Mouse (Mus musculus): ENCODE data around the gene Ubash3a. TPM values are rescaled to one million over a fixed set of nuclear protein-coding genes. Genes with fewer than 3 reads are reported as not detected.
"Not testable (repeated sequence)": the region's sequence is repeated elsewhere in the genome, so short reads cannot be mapped to it uniquely, and the experiment has no call there.

Ubash3a gene
- polyA plus RNA-seq, 1 experiment from 2014 or later, result 0.25 TPM

- WGBS, result 54% methylated on average over 4 of the region's 4 CpGs
- no peak for ATAC-seq (ENCODE audit: low read depth)
- no peak for DNase-seq (ENCODE audit: low spot score)
Observed at GRCm38 (mm10) chr17:31267138-31267537, 59.5 kb downstream of the Ubash3a start.

GRCm38 (mm10) chr17:31267603-31268002, 59.9 kb downstream of the Ubash3a start:
- no peak overlapping the region for H3K27ac ChIP-seq (replicated peaks; ENCODE audit: low read depth, low read length)
- no peaks in the 10 kb centered on the region for H3K9me3 ChIP-seq (ENCODE audit: control insufficient read depth, low read length)
- H3K4me1 ChIP-seq (ENCODE audit: control insufficient read depth, insufficient read depth, low read length), result 0 out of 2 replicates have a peak, but pooled peaks cover 3% of the 10 kb centered on the region
- no peak overlapping the region for H3K9ac ChIP-seq (ENCODE audit: low read depth, low read length)
- WGBS, result 73% methylated on average over 6 of the region's 6 CpGs
- no peak overlapping the region for H3K4me2 ChIP-seq (ENCODE audit: low read depth, low read length)
- ATAC-seq (ENCODE audit: low read depth) (no peak), DNase-seq (ENCODE audit: low spot score) (no peak)
- no peaks in the 10 kb centered on the region for H3K36me3 ChIP-seq (ENCODE audit: control insufficient read depth, insufficient read depth, low read length)
- no peaks in the 10 kb centered on the region for H3K27me3 ChIP-seq (replicated peaks; ENCODE audit: control insufficient read depth, insufficient read depth, low read length)
- no peak overlapping the region for H3K4me3 ChIP-seq (ENCODE audit: low read depth, low read length)

More at GRCm38 (mm10) chr17:31267138-31267537, 59.5 kb downstream of the Ubash3a start:
- H3K27ac ChIP-seq (replicated peaks; ENCODE audit: low read depth, low read length), result no peak overlapping the region
- H3K36me3 ChIP-seq (ENCODE audit: control insufficient read depth, insufficient read depth, low read length), result no peaks in the 10 kb centered on the region
- 0 out of 2 replicates have a peak, but pooled peaks cover 3% of the 10 kb centered on the region for H3K4me1 ChIP-seq (ENCODE audit: control insufficient read depth, insufficient read depth, low read length)
- no peaks in the 10 kb centered on the region for H3K27me3 ChIP-seq (replicated peaks; ENCODE audit: control insufficient read depth, insufficient read depth, low read length)
- no peak overlapping the region for H3K4me3 ChIP-seq (ENCODE audit: low read depth, low read length)
- no peaks in the 10 kb centered on the region for H3K9me3 ChIP-seq (ENCODE audit: control insufficient read depth, low read length)
- no peak overlapping the region for H3K9ac ChIP-seq (ENCODE audit: low read depth, low read length)
- no peak overlapping the region for H3K4me2 ChIP-seq (ENCODE audit: low read depth, low read length)

GRCm38 (mm10) chr17:31268016-31268415, 60.3 kb downstream of the Ubash3a start:
- Histone ChIP-seq H3K9ac (ENCODE audit: low read depth, low read length) (no peak overlapping the region), H3K27ac (replicated peaks; ENCODE audit: low read depth, low read length) (no peak overlapping the region), H3K4me3 (ENCODE audit: low read depth, low read length) (no peak overlapping the region), H3K27me3 (replicated peaks; ENCODE audit: control insufficient read depth, insufficient read depth, low read length) (no peaks in the 10 kb centered on the region), H3K4me2 (ENCODE audit: low read depth, low read length) (no peak overlapping the region), H3K4me1 (ENCODE audit: control insufficient read depth, insufficient read depth, low read length) (0 out of 2 replicates have a peak, but pooled peaks cover 3% of the 10 kb centered on the region), H3K9me3 (ENCODE audit: control insufficient read depth, low read length) (no peaks in the 10 kb centered on the region), H3K36me3 (ENCODE audit: control insufficient read depth, insufficient read depth, low read length) (no peaks in the 10 kb centered on the region)
- DNase-seq (ENCODE audit: low spot score) (no peak), ATAC-seq (ENCODE audit: low read depth) (no peak)
- 81% methylated on average over 1 of the region's 1 CpGs for WGBS

- WGBS, result 83% methylated on average over 2 of the region's 2 CpGs
- Histone ChIP-seq H3K4me2 (ENCODE audit: low read depth, low read length) (no peak overlapping the region), H3K27ac (replicated peaks; ENCODE audit: low read depth, low read length) (no peak overlapping the region), H3K4me1 (ENCODE audit: control insufficient read depth, insufficient read depth, low read length) (0 out of 2 replicates have a peak, but pooled peaks cover 3% of the 10 kb centered on the region), H3K4me3 (ENCODE audit: low read depth, low read length) (no peak overlapping the region), H3K9me3 (ENCODE audit: control insufficient read depth, low read length) (no peaks in the 10 kb centered on the region), H3K36me3 (ENCODE audit: control insufficient read depth, insufficient read depth, low read length) (no peaks in the 10 kb centered on the region), H3K9ac (ENCODE audit: low read depth, low read length) (no peak overlapping the region), H3K27me3 (replicated peaks; ENCODE audit: control insufficient read depth, insufficient read depth, low read length) (no peaks in the 10 kb centered on the region)
- ATAC-seq (ENCODE audit: low read depth) (no peak), DNase-seq (ENCODE audit: low spot score) (no peak)
Observed at GRCm38 (mm10) chr17:31269761-31270160, 62.1 kb downstream of the Ubash3a start.

GRCm38 (mm10) chr17:31270246-31270645, 62.6 kb downstream of the Ubash3a start:
- Histone ChIP-seq H3K4me3 (ENCODE audit: low read depth, low read length) (no peak overlapping the region), H3K4me1 (ENCODE audit: control insufficient read depth, insufficient read depth, low read length) (0 out of 2 replicates have a peak, but pooled peaks cover under 1% of the 10 kb centered on the region), H3K27me3 (replicated peaks; ENCODE audit: control insufficient read depth, insufficient read depth, low read length) (no peaks in the 10 kb centered on the region), H3K36me3 (ENCODE audit: control insufficient read depth, insufficient read depth, low read length) (no peaks in the 10 kb centered on the region), H3K27ac (replicated peaks; ENCODE audit: low read depth, low read length) (no peak overlapping the region), H3K9ac (ENCODE audit: low read depth, low read length) (no peak overlapping the region), H3K9me3 (ENCODE audit: control insufficient read depth, low read length) (no peaks in the 10 kb centered on the region), H3K4me2 (ENCODE audit: low read depth, low read length) (no peak overlapping the region)
- WGBS, result 82% methylated on average over 4 of the region's 4 CpGs
- DNase-seq (ENCODE audit: low spot score), result no peak
- ATAC-seq (ENCODE audit: low read depth), result no peak

GRCm38 (mm10) chr17:31270736-31271135, 63.1 kb downstream of the Ubash3a start:
- not testable (repeated sequence) for H3K9me3 ChIP-seq (ENCODE audit: control insufficient read depth, low read length); H3K4me1 ChIP-seq (ENCODE audit: control insufficient read depth, insufficient read depth, low read length); ATAC-seq (ENCODE audit: low read depth); H3K9ac ChIP-seq (ENCODE audit: low read depth, low read length); H3K27ac ChIP-seq (replicated peaks; ENCODE audit: low read depth, low read length); H3K4me3 ChIP-seq (ENCODE audit: low read depth, low read length); DNase-seq (ENCODE audit: low spot score); H3K36me3 ChIP-seq (ENCODE audit: control insufficient read depth, insufficient read depth, low read length); H3K27me3 ChIP-seq (replicated peaks; ENCODE audit: control insufficient read depth, insufficient read depth, low read length); H3K4me2 ChIP-seq (ENCODE audit: low read depth, low read length)
- WGBS, result 81% methylated on average over 7 of the region's 8 CpGs

- DNase-seq (ENCODE audit: low spot score) (no peak), ATAC-seq (ENCODE audit: low read depth) (no peak)
- H3K4me3 ChIP-seq (ENCODE audit: low read depth, low read length), result no peak overlapping the region
- no peak overlapping the region for H3K9ac ChIP-seq (ENCODE audit: low read depth, low read length)
- WGBS, result 43% methylated on average over 3 of the region's 7 CpGs
- no peak overlapping the region for H3K27ac ChIP-seq (replicated peaks; ENCODE audit: low read depth, low read length)
- H3K4me1 ChIP-seq (ENCODE audit: control insufficient read depth, insufficient read depth, low read length), result no peaks in the 10 kb centered on the region
- H3K9me3 ChIP-seq (ENCODE audit: control insufficient read depth, low read length), result no peaks in the 10 kb centered on the region
- no peaks in the 10 kb centered on the region for H3K36me3 ChIP-seq (ENCODE audit: control insufficient read depth, insufficient read depth, low read length)
- H3K27me3 ChIP-seq (replicated peaks; ENCODE audit: control insufficient read depth, insufficient read depth, low read length), result no peaks in the 10 kb centered on the region
- H3K4me2 ChIP-seq (ENCODE audit: low read depth, low read length), result no peak overlapping the region
Observed at GRCm38 (mm10) chr17:31271136-31271851, 63.6 kb downstream of the Ubash3a start.

- no peak overlapping the region for H3K4me2 ChIP-seq (ENCODE audit: low read depth, low read length)
- H3K9ac ChIP-seq (ENCODE audit: low read depth, low read length), result no peak overlapping the region
- no peaks in the 10 kb centered on the region for H3K4me1 ChIP-seq (ENCODE audit: control insufficient read depth, insufficient read depth, low read length)
- no peaks in the 10 kb centered on the region for H3K27me3 ChIP-seq (replicated peaks; ENCODE audit: control insufficient read depth, insufficient read depth, low read length)
- no peak overlapping the region for H3K27ac ChIP-seq (replicated peaks; ENCODE audit: low read depth, low read length)
- no peak for ATAC-seq (ENCODE audit: low read depth)
- H3K9me3 ChIP-seq (ENCODE audit: control insufficient read depth, low read length), result no peaks in the 10 kb centered on the region
- DNase-seq (ENCODE audit: low spot score), result no peak
- 84% methylated on average over 9 of the region's 9 CpGs for WGBS
- no peaks in the 10 kb centered on the region for H3K36me3 ChIP-seq (ENCODE audit: control insufficient read depth, insufficient read depth, low read length)
- H3K4me3 ChIP-seq (ENCODE audit: low read depth, low read length), result no peak overlapping the region
Observed at GRCm38 (mm10) chr17:31272416-31273165, 64.9 kb downstream of the Ubash3a start.
